Mouse (Mus musculus): ENCODE data around the gene Olfr228.
"Not testable (repeated sequence)": the region's sequence is repeated elsewhere in the genome, so short reads cannot be mapped to it uniquely, and the experiment has no call there.

Olfr228 gene

GRCm38 (mm10) chr2:86487286-86487685 is at the start of gene Olfr228:
Gene Olfr228, minus strand, starts transcription at chr2:86487386.
- no peak for DNase-seq (ENCODE audit: low spot score)

GRCm38 (mm10) chr2:86530991-86531390 is 43.8 kb upstream of the Olfr228 start:
- DNase-seq (ENCODE audit: low spot score), result no peak

- no peak for DNase-seq (ENCODE audit: low spot score)
Observed at GRCm38 (mm10) chr2:86508161-86508560, 21.0 kb upstream of the Olfr228 start, which contains the start of gene Olfr1076. Gene Olfr1076, plus strand, starts transcription at chr2:86508461.

GRCm38 (mm10) chr2:86464442-86465109 is 22.6 kb downstream of the Olfr228 start:
- DNase-seq (ENCODE audit: low spot score), result peak; percentile 26

GRCm38 (mm10) chr2:86460434-86460833 is 26.8 kb downstream of the Olfr228 start:
- DNase-seq (ENCODE audit: low spot score), result no peak

- no peak for DNase-seq (ENCODE audit: low spot score)
Observed at GRCm38 (mm10) chr2:86456169-86456568, 31.0 kb downstream of the Olfr228 start, which contains the start of gene Olfr1066. Gene Olfr1066, minus strand, starts transcription at chr2:86456269.

GRCm38 (mm10) chr2:86450491-86450890 is 36.7 kb downstream of the Olfr228 start, which contains the start of gene Olfr1065:
Gene Olfr1065, minus strand, starts transcription at chr2:86450591.
- DNase-seq (ENCODE audit: low spot score), result not testable (repeated sequence)

- DNase-seq (ENCODE audit: low spot score), result not testable (repeated sequence)
Observed at GRCm38 (mm10) chr2:86442101-86442500, 45.1 kb downstream of the Olfr228 start.
